In genomic region chr11:44975151-44975550, GRCm38 (mm10) we compare ENCODE assay signal across 11 mouse cellular contexts.
A peak's percentile ranks its signal among the peaks of the same experiment; 100 is the strongest.
DNase-seq lines count a peak whose midpoint lies in the region; ATAC-seq lines count a peak whose summit lies in the region.
"Had no signal": no experiment of that assay in that cellular context is flagged by ENCODE, and none has a peak within 500 bp of the region (broad histone marks: within the 10 kb centered on the region; RNA-seq: fewer than 3 reads in every experiment).

No protein-coding gene starts in this region.

- H3K36me3 ChIP-seq in intestine, embryonic 15.5 days = no peaks in the 10 kb centered on the region

- DNase-seq in gastrocnemius, adult 18-20 months (ENCODE audit: low spot score) = peak; percentile 21
- DNase-seq in gastrocnemius, adult 8-10 months (ENCODE audit: low spot score in 2 of 2) = no peak
- peak; percentile 4 for DNase-seq in 3T3-L1 (ENCODE audit: low read depth, low spot score)
- peak; percentile 12 for DNase-seq in forelimb bud, embryonic 11.5 days (ENCODE audit: low read depth, low spot score)
- peak; percentile 78 for DNase-seq in kidney, postnatal 14 days
- no peak for DNase-seq in urinary bladder, postnatal 25 days (ENCODE audit: low spot score)
- DNase-seq: cerebellum, adult 18-20 months had no signal

- H3K9ac ChIP-seq in intestine, embryonic 15.5 days = no peak overlapping the region

- H3K4me1 ChIP-seq in intestine, embryonic 15.5 days (replicated peaks) = 0 out of 2 replicates have a peak, but pooled peaks cover 3% of the 10 kb centered on the region

- no peak overlapping the region for H3K4me2 ChIP-seq in intestine, embryonic 15.5 days (replicated peaks)

- H3K27ac ChIP-seq in intestine, embryonic 15.5 days = no peak overlapping the region
- H3K27ac ChIP-seq: hindbrain, postnatal 0 days; macrophage had no signal

- no peak overlapping the region for H3K4me3 ChIP-seq in intestine, embryonic 15.5 days (replicated peaks)

- 54% methylated on average over 2 of the region's 2 CpGs for WGBS in intestine, embryonic 15.5 days

- H3K27me3 ChIP-seq in intestine, embryonic 15.5 days (replicated peaks) = no peaks in the 10 kb centered on the region

- H3K9me3 ChIP-seq in intestine, embryonic 15.5 days = no peaks in the 10 kb centered on the region

- ATAC-seq in intestine, embryonic 15.5 days = no peak
- ATAC-seq in frontal cortex, adult (ENCODE audit: low TSS enrichment) = no peak
- ATAC-seq: hindbrain, postnatal 0 days had no signal

Comparison
In these comparisons a context has a peak if more than half of its experiments do, and no peak if none do; other contexts are left out.
1. DNase-seq: peak in gastrocnemius, adult 18-20 months (single experiment), 3T3-L1 (single experiment), forelimb bud, embryonic 11.5 days (single experiment) and kidney, postnatal 14 days (single experiment); none in gastrocnemius, adult 8-10 months (0 of 2) and urinary bladder, postnatal 25 days (single experiment).